Mouse (Mus musculus) heart, embryonic 10.5 days (tissue): ENCODE measurements at regions not wholly inside any gene's neighbourhood (a gene's known extent, or its start where the extent isn't known, plus 50 kb on each side); places are given as distances from the start of the nearest gene placed in this dataset.

Experiments
- DNase-seq: peaks from one replicate; pipeline ENCODE4 v3.0.0-alpha.2; 2017; ENCODE audit warnings: low spot score
- H3K27ac ChIP-seq: fragments of 300-500 bp; sonication (generic); 2 replicates; pipeline ENCODE4 v1.5.1; 2016; ENCODE audit warnings: mild to moderate bottlenecking
- H3K27me3 ChIP-seq: fragments of 300-500 bp; sonication (generic); 2 replicates; pipeline ENCODE4 v1.6.1; 2016; ENCODE audit warnings: mild to moderate bottlenecking; ENCODE audit not compliant: poor library complexity, insufficient read depth, severe bottlenecking
- H3K36me3 ChIP-seq: fragments of 300-500 bp; sonication (generic); 2 replicates; pipeline ENCODE4 v1.6.1; 2016; ENCODE audit warnings: mild to moderate bottlenecking, moderate library complexity
- H3K4me1 ChIP-seq: fragments of 300-500 bp; sonication (generic); 2 replicates; pipeline ENCODE4 v1.6.1; 2016; ENCODE audit warnings: mild to moderate bottlenecking
- H3K4me3 ChIP-seq: fragments of 300-500 bp; sonication (generic); 2 replicates; pipeline ENCODE4 v1.5.1; 2016; ENCODE audit warnings: mild to moderate bottlenecking, moderate library complexity
- H3K9me3 ChIP-seq: fragments of 300-500 bp; sonication (generic); 2 replicates; pipeline ENCODE4 v1.6.1; 2016; ENCODE audit warnings: mild to moderate bottlenecking, moderate library complexity
- WGBS: fragments of 180-500 bp; shearing (Covaris S2); methylation state at CpG from one replicate; pipeline ENCODE4 v1.1.7; 2016; 5-methylcytosine and 5-hydroxymethylcytosine counted together

DNA sequence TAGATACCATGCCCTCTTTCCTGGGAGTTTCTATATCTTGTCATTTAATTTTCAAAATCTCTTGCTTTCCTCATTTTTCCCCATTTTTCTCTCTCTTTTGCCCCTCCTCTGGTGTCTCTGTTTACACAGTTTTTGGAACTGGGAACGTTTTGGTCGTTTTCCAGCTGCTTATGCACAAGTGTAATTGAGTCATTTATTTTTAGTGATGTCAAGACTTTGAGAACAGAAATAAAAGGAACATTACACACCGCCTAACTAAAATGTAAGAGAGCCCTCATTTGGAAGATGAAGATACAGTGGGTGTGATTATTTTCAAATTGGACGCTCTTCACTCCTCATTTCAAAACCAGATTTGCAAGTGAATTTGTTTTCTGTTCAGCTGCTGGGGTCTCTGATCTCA, 176.0 kb upstream of the Zfp462 start:
- 77% methylated on average over 4 of the region's 4 CpGs for WGBS
- no peaks in the 10 kb centered on the region for H3K9me3 ChIP-seq
- no peaks in the 10 kb centered on the region for H3K4me1 ChIP-seq
- no peak overlapping the region for H3K27ac ChIP-seq
- H3K36me3 ChIP-seq, result no peaks in the 10 kb centered on the region
- no peak overlapping the region for H3K4me3 ChIP-seq
- DNase-seq, result no peak
- H3K27me3 ChIP-seq, result no peaks in the 10 kb centered on the region

DNA sequence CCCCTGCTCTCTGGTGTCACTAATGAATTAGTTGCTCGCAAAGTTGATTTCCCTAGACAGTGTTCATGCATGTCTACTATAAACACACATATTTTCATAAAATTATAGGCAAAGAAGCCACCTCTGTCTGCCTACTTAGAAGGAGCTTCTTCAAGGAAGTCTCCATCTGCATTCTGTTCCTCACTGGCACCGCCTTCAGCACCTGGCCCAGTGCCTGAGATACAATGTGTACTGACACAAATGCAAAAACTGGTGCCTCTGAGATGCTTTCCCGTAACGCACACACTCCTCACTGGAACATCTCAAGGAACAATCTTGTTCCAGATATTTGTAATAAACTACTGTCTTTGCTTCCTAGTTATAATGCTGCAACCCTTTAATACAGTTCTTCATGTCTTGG, 170.8 kb upstream of the Zfp462 start:
- WGBS, result 91% methylated on average over 4 of the region's 4 CpGs
- Histone ChIP-seq H3K4me1 (no peaks in the 10 kb centered on the region), H3K36me3 (no peaks in the 10 kb centered on the region), H3K27me3 (no peaks in the 10 kb centered on the region), H3K4me3 (no peak overlapping the region), H3K27ac (no peak overlapping the region), H3K9me3 (no peaks in the 10 kb centered on the region)
- no peak for DNase-seq

DNA sequence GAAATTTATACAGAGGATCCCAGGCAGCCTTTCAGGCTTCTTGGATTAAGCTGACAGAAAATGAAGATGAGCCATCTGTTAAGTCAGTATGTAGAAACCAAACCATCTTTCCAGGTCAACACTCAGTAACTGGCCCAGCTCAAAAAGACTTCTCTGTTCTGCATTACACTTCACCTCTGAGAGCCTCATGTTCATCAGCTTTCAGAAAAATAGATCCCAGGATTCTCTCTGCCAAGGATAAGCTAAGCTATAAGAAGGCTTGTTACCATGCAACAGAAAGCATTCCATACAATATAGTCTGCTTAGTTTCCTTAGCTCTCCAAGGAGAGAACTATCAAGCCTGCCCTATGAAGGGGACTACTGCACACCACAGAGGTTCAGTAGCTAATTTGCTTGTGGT, 170.1 kb upstream of the Zfp462 start:
- no peak overlapping the region for H3K27ac ChIP-seq
- H3K36me3 ChIP-seq, result no peaks in the 10 kb centered on the region
- no peak for DNase-seq
- no peaks in the 10 kb centered on the region for H3K27me3 ChIP-seq
- no peaks in the 10 kb centered on the region for H3K9me3 ChIP-seq
- H3K4me1 ChIP-seq, result no peaks in the 10 kb centered on the region
- H3K4me3 ChIP-seq, result no peak overlapping the region

DNA sequence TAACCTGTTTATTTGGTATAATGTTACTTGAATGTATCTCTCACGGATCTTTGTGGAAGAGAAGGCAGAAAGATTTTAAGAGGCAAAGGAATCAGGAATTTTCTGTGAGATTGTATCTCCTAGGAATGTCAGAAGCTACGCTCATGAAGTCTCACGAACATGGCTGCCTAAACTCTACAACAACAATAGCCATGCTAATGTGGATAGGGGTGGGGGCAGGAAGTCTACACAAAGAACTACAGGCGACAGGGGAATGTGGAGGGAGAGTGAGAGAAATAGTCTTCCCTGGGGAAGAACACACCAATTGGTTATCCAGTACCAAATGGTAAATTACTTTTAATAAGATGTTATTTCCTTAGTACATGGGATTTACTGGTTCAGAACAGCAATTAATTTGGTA, 164.3 kb upstream of the Zfp462 start:
- Histone ChIP-seq H3K4me1 (no peaks in the 10 kb centered on the region), H3K27me3 (no peaks in the 10 kb centered on the region), H3K27ac (no peak overlapping the region), H3K36me3 (no peaks in the 10 kb centered on the region), H3K4me3 (no peak overlapping the region), H3K9me3 (no peaks in the 10 kb centered on the region)
- no peak for DNase-seq
- WGBS, result 53% methylated on average over 4 of the region's 4 CpGs

DNA sequence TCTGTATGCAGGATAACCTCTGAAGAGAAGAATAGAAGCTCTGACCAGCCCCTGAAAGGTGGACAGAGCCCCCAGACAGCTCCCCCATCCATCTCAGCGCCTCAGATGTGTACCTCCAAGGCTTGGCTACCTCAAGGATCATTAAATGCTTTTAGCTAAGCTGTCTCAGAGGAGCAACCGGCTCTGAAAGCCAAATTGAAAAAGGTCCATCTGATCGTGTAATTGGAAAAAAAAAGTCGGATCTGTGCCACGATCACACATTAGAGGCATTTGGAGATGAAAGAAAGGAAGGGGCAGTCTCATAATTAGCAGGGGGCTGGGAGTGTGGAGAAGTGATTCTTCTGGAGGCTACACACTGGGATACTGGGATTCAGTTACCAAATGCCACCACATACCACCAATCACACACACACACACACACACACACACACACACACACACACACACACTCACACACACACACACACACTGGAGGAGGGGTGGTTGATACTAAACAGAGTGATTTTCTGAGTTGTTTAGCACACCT, 153.6 kb upstream of the Zfp462 start:
- 81% methylated on average over 5 of the region's 5 CpGs for WGBS
- no peaks in the 10 kb centered on the region for H3K9me3 ChIP-seq
- no peak overlapping the region for H3K27ac ChIP-seq
- no peaks in the 10 kb centered on the region for H3K36me3 ChIP-seq
- no peaks in the 10 kb centered on the region for H3K4me1 ChIP-seq
- no peak overlapping the region for H3K4me3 ChIP-seq
- no peaks in the 10 kb centered on the region for H3K27me3 ChIP-seq
- DNase-seq, result no peak

DNA sequence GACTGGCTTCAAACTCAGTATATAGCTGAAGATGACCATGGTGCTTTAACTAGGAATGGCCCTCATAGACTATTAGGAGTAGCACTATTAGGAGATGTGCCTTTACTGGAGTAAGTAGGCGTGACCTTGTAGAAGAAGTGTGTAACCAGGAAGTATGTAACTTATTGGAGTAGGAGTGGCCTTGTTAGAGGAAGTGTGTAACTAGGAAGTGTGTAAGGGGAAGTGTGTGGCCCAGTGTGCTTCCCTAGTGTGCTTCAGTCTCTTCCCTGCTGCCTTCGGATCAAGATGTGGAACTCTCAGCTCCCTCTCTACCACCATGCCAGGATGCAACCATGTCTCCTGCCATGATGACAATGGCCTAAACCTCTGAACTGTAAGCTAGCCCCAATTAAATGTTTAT, 151.0 kb upstream of the Zfp462 start:
- DNase-seq, result no peak
- no peaks in the 10 kb centered on the region for H3K36me3 ChIP-seq
- no peaks in the 10 kb centered on the region for H3K9me3 ChIP-seq
- H3K27me3 ChIP-seq, result no peaks in the 10 kb centered on the region
- WGBS, result 93% methylated on average over 2 of the region's 2 CpGs
- no peaks in the 10 kb centered on the region for H3K4me1 ChIP-seq
- no peak overlapping the region for H3K27ac ChIP-seq
- no peak overlapping the region for H3K4me3 ChIP-seq

DNA sequence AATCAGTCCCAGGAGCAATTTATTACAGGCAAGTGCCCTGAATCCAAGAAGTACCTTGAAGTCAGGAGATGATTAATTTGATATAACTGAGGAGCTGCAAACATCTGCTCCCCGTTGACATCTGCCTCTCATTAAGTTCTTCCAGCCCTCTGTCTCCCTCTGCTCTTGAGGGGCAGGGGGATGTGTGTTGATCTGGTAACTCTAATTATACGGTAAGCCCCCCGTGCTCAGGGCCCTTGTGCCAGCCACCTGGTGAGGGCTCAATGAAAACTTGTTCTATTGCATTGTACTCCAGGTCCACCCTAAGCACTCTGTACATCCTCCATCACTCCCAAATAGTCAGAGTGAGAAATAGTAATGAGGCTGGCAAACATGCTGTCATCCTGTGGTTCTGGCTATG, 149.6 kb upstream of the Zfp462 start:
- 71% methylated on average over 3 of the region's 3 CpGs for WGBS
- no peak overlapping the region for H3K4me3 ChIP-seq
- H3K36me3 ChIP-seq, result no peaks in the 10 kb centered on the region
- H3K27ac ChIP-seq, result no peak overlapping the region
- no peak for DNase-seq
- no peaks in the 10 kb centered on the region for H3K4me1 ChIP-seq
- H3K27me3 ChIP-seq, result no peaks in the 10 kb centered on the region
- H3K9me3 ChIP-seq, result no peaks in the 10 kb centered on the region

DNA sequence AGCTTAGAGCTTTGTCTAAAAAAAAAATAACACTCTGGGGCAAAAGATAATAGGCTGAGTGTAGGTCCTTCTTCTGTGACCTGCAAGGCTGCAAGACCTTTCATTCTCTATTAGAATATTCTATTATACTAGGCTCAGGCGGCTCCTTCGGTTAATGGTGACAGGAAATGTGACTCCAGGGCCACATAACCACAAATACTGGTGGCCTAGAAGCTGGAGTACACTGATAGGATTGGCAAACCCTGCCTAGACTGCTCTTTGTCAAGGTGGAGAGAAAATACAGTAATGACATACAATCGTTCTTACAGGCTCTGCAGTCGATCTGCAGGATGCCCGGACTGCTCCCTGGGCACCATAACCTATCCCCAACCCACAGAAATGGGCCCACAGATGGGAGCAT, 146.3 kb upstream of the Zfp462 start:
- no peaks in the 10 kb centered on the region for H3K36me3 ChIP-seq
- H3K27me3 ChIP-seq, result no peaks in the 10 kb centered on the region
- no peak for DNase-seq
- H3K4me3 ChIP-seq, result no peak overlapping the region
- 76% methylated on average over 5 of the region's 5 CpGs for WGBS
- no peaks in the 10 kb centered on the region for H3K9me3 ChIP-seq
- H3K4me1 ChIP-seq, result no peaks in the 10 kb centered on the region
- no peak overlapping the region for H3K27ac ChIP-seq

DNA sequence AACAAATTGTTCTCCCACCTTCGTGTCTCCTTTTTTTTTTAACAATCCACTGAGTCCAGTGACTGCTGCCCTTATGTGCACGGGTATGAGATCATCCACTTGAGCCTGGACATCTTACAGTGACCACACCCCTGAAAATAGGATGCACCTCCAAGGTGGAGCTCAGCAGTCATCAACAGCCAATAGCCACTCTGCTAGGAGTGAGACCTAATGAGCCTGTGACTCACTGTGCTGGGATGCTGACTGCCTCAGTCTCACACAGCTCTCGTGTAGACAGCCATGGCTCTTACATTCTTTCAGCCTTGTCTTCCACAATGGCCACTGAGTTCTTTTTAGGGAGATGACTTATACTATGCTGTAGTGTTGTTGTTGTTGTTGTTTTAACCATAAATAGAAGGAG, 133.7 kb upstream of the Zfp462 start:
- no peak for DNase-seq
- no peak overlapping the region for H3K4me3 ChIP-seq
- H3K9me3 ChIP-seq, result no peaks in the 10 kb centered on the region
- H3K36me3 ChIP-seq, result no peaks in the 10 kb centered on the region
- 66% methylated on average over 3 of the region's 3 CpGs for WGBS
- no peaks in the 10 kb centered on the region for H3K4me1 ChIP-seq
- no peaks in the 10 kb centered on the region for H3K27me3 ChIP-seq
- H3K27ac ChIP-seq, result no peak overlapping the region

DNA sequence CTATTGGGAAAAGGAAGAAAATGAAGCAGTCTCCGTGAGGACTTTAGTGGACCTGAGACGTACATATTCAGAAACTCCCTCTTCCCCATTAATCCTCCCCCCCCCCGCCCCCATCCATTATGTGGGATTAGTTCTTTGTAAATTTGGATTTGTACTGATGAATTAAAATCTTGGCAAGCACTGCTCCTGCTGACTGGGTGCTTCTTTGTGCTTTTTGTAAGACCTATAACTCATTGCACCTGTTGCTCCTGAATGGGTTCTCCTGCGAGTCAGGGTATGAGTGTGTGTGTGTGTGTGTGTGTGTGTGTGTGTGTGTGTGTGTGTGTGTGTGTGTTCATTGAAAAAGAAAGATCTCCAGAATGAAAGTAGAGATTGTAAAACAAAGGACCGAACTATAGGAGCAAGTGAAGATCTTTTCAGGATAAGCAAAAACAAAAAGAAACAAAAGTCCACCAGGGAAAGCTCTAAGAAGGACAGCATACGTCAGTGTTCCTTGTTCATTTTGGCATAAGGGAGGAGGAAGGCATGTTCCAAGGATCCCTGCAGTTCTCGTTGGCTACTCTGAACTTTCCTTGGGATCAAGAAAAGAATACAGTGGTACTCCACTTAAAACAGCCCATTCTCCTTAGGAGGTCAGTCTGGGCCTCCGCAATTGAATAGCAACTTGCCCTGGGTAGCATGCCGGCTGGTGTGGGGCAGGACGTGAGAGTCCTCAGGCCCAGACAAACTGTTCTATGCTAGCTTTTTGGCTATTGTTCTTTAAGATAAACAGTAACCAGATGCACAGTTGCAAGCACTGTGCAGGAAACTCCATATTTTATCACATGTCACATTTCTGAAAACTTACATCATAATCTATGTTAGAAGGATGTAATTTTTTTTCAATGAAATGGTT, 131.9 kb upstream of the Zfp462 start:
- Histone ChIP-seq H3K27ac (no peak overlapping the region), H3K9me3 (no peaks in the 10 kb centered on the region), H3K4me3 (no peak overlapping the region), H3K4me1 (no peaks in the 10 kb centered on the region), H3K36me3 (no peaks in the 10 kb centered on the region), H3K27me3 (no peaks in the 10 kb centered on the region)
- 67% methylated on average over 10 of the region's 10 CpGs for WGBS
- DNase-seq, result no peak

DNA sequence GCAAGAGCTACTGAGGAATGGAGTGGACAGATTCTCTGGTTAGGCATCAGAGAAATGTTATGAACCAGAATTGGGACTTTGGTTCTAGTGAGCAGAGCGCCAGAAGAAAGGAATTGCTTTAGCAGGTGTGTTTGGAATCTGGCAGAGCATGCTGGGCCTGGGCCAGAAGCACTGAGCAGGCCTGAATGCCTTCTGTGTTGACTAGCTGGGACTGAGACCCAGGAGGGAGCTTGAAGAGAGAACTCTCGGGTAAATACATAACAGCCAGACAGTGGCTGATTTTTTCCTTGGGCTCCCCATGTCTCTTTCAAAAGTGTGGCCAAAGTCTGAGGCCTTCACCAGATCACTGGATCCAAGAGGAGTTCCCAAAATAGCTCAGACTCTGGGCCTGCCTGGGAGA, 107.5 kb upstream of the Zfp462 start:
- no peaks in the 10 kb centered on the region for H3K27me3 ChIP-seq
- H3K27ac ChIP-seq, result no peak overlapping the region; the same call in 1 of the 2 replicates
- 78% methylated on average over 2 of the region's 2 CpGs for WGBS
- peaks cover 11% of the 10 kb centered on the region; the same call in 1 of the 2 replicates for H3K4me1 ChIP-seq
- no peaks in the 10 kb centered on the region for H3K36me3 ChIP-seq
- H3K4me3 ChIP-seq, result no peak overlapping the region
- no peak for DNase-seq
- H3K9me3 ChIP-seq, result no peaks in the 10 kb centered on the region

DNA sequence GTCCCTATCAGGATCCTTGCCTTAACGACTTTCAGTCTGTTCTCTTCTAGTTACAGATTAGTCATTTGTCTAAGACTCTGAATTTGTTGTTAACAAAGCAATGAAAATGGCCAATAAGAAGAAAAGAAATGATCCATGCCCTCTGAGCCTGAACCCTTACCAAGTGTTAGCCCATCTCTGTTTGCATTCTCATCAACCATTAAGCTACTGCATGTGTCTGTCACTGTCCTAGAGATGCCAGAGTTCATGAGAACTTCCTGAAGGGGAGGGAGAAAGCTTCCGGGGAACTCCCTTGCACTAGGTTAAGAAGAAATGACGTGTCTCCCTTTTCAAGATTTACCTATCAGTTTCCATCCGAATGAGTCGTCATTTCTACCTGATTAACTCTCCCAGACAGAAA, 106.7 kb upstream of the Zfp462 start:
- no peak overlapping the region for H3K4me3 ChIP-seq
- 43% methylated on average over 5 of the region's 5 CpGs for WGBS
- no peak overlapping the region for H3K27ac ChIP-seq
- H3K36me3 ChIP-seq, result no peaks in the 10 kb centered on the region
- H3K27me3 ChIP-seq, result no peaks in the 10 kb centered on the region
- no peaks in the 10 kb centered on the region for H3K9me3 ChIP-seq
- no peak for DNase-seq
- peaks cover 11% of the 10 kb centered on the region; the same call in 1 of the 2 replicates for H3K4me1 ChIP-seq

DNA sequence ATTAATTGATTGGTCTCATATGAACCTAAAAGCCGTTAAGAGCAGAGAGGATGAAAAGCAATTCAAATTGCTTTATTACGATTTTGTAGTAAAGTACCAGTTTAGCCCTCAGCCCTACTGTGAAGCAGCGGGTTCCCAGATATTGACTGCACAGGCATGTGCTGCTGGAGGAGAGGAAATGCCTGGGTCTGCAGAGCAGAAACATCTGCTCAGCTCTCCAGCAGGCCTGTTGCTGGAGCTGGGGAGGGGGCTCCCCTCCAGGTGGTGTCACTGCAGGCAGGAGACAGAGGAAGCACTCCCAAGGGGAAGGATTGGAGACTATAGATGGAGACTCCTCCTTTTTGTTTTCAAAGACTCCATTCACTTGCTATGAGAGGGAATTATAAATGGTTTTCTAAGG, 106.1 kb upstream of the Zfp462 start:
- Histone ChIP-seq H3K27me3 (no peaks in the 10 kb centered on the region), H3K9me3 (no peaks in the 10 kb centered on the region), H3K36me3 (no peaks in the 10 kb centered on the region), H3K4me1 (peaks cover 11% of the 10 kb centered on the region; the same call in 1 of the 2 replicates), H3K4me3 (no peak overlapping the region), H3K27ac (no peak overlapping the region)
- 50% methylated on average over 3 of the region's 3 CpGs for WGBS
- no peak for DNase-seq
